ENCODE assay signal across 7 mouse cellular contexts in genomic region chr4:132802171-132802637, GRCm38 (mm10). TPM values are rescaled to one million over a fixed set of nuclear protein-coding genes. Genes with fewer than 3 reads are reported as not detected.
DNase-seq lines count a peak whose midpoint lies in the region; ATAC-seq and TF ChIP-seq lines count a peak whose summit lies in the region.

No protein-coding gene starts in this region.

- H3K79me2 ChIP-seq in CH12.LX (replicated peaks; ENCODE audit: control insufficient read depth, extremely low read depth, insufficient read depth, poor library complexity, severe bottlenecking), result no peaks in the 10 kb centered on the region

- TF ChIP-seq RAD21 in CH12.LX (IDR thresholded peaks at IDR 0.05; ENCODE audit: low read depth, low read length), result no peak

- TF ChIP-seq EP300 in CH12.LX (IDR thresholded peaks at IDR 0.05; ENCODE audit: low read length), result peak; percentile 76

- peak overlapping the region; percentile 90 for H3K4me2 ChIP-seq in CH12.LX (ENCODE audit: insufficient read depth, low read depth, poor library complexity, severe bottlenecking)

- in situ Hi-C loops in CH12.LX (cut with MboI; ENCODE audit: low pct_ligation_motif_present, low pct_unique_long_range_greater_than_20kb, low sequenced_read_pairs), result no loop called here

- H3K36me3 ChIP-seq in CH12.LX (replicated peaks in 1 of 2; ENCODE audit: control insufficient read depth in 1 of 2, insufficient read depth in 1 of 2, low read length in 1 of 2), result no peaks in the 10 kb centered on the region

- no peak for TF ChIP-seq CTCF in CH12.LX (conservative IDR thresholded peaks at IDR 0.05 in 1 of 2, IDR thresholded peaks at IDR 0.05 in 1 of 2; ENCODE audit: low read depth in 2 of 2, low read length in 2 of 2)

- peak; percentile 80 for DNase-seq in CH12.LX (ENCODE audit: extremely low read depth)
- peak; percentile 26 for DNase-seq in T-cell, adult 2 months (ENCODE audit: low spot score)
- peak; percentile 78 for DNase-seq in induced T-regulatory cell, adult 2 months (ENCODE audit: low read depth)
- no peak for DNase-seq in left cerebral cortex, postnatal 14 days (ENCODE audit: low spot score in 2 of 2)
- DNase-seq in retina, postnatal 1 day, result no peak
- no peak for DNase-seq in left cerebral cortex, postnatal 4 days

- peaks cover 10 to 61% of the 10 kb centered on the region in 2 experiments for H3K4me1 ChIP-seq in CH12.LX (ENCODE audit: control insufficient read depth in 1 of 2, insufficient read depth in 2 of 2)

- H3K9ac ChIP-seq in CH12.LX (ENCODE audit: insufficient read depth, low read depth), result peak overlapping the region; percentile 91

- dilution Hi-C loops in CH12.LX (cut with MboI; ENCODE audit: extremely low pct_ligation_motif_present, extremely low pct_unique_long_range_greater_than_20kb, low sequenced_read_pairs), result no loop called here

- peak overlapping the region; percentile 98 for H3K27ac ChIP-seq in CH12.LX (ENCODE audit: insufficient read depth, low read depth)

- peak; percentile 25; the same call in 1 of the 2 replicates for ATAC-seq in neutrophil, adult 5-6 weeks (ENCODE audit: extremely low read depth, insufficient number of reproducible peaks, low FRiP score, poor library complexity, severe bottlenecking)

- intact Hi-C loops in left cerebral cortex, postnatal 14 days (cut with DNase I), result no loop called here
- intact Hi-C loops in left cerebral cortex, postnatal 4 days (cut with DNase I), result no loop called here

- H3K9me3 ChIP-seq in CH12.LX (replicated peaks; ENCODE audit: low read length), result no peaks in the 10 kb centered on the region

- H3K27me3 ChIP-seq in CH12.LX (replicated peaks), result no peaks in the 10 kb centered on the region

- peak overlapping the region; percentile 13 to 52 (median 43) for H3K4me3 ChIP-seq in CH12.LX (replicated peaks in 1 of 3; ENCODE audit: low read depth in 2 of 3, low read length in 2 of 3, poor library complexity in 1 of 3)

- TF ChIP-seq POLR2A in CH12.LX (IDR thresholded peaks at IDR 0.05; ENCODE audit: low read depth, low read length), result peak; percentile 70; the same call in 1 of the 2 replicates

TF ChIP-seq in CH12.LX, 34 proteins besides CTCF, POLR2A, EP300 and RAD21:
- no peak; the same call in 1 of the 2 replicates for TF ChIP-seq JUN (IDR thresholded peaks at IDR 0.05; ENCODE audit: insufficient read depth, low read depth, low read length)
- TF ChIP-seq NELFE (IDR thresholded peaks at IDR 0.05; ENCODE audit: low read depth, low read length), result peak; percentile 61
- TF ChIP-seq MYC (IDR thresholded peaks at IDR 0.05; ENCODE audit: low read depth, low read length), result 0 out of 2 replicates have a peak, but pooled peaks have one; percentile 28
- peak; percentile 95 for TF ChIP-seq TCF12 (IDR thresholded peaks at IDR 0.05; ENCODE audit: low read depth, low read length)
- TF ChIP-seq SIN3A (IDR thresholded peaks at IDR 0.05; ENCODE audit: low read length), result peak; percentile 5; the same call in 1 of the 2 replicates
- TF ChIP-seq GABPA (IDR thresholded peaks at IDR 0.05; ENCODE audit: insufficient replicate concordance, low read depth, low read length), result no peak
- TF ChIP-seq POLR2AphosphoS2 (IDR thresholded peaks at IDR 0.05; ENCODE audit: low read depth, low read length), result no peak
- no peak for TF ChIP-seq CHD1 (IDR thresholded peaks at IDR 0.05; ENCODE audit: low read depth, low read length)
- peak; percentile 76 for TF ChIP-seq ELF1 (IDR thresholded peaks at IDR 0.05; ENCODE audit: low read depth, low read length)
- no peak for TF ChIP-seq JUND (conservative IDR thresholded peaks at IDR 0.05; ENCODE audit: low read depth, low read length)
- peak; percentile 46; the same call in 1 of the 2 replicates for TF ChIP-seq HCFC1 (IDR thresholded peaks at IDR 0.05; ENCODE audit: low read depth, low read length)
- no peak for TF ChIP-seq E2F4 (IDR thresholded peaks at IDR 0.05; ENCODE audit: insufficient replicate concordance, low read depth, low read length)
- 0 out of 2 replicates have a peak, but pooled peaks have one; percentile 33 for TF ChIP-seq MAX (IDR thresholded peaks at IDR 0.05; ENCODE audit: low read length)
- TF ChIP-seq NRF1 (IDR thresholded peaks at IDR 0.05; ENCODE audit: low read depth, low read length), result no peak
- peak; percentile 83 for TF ChIP-seq IRF4 (IDR thresholded peaks at IDR 0.05; ENCODE audit: low read depth, low read length)
- peak; percentile 80 for TF ChIP-seq ZNF384 (IDR thresholded peaks at IDR 0.05; ENCODE audit: low read depth, low read length)
- TF ChIP-seq MAZ (IDR thresholded peaks at IDR 0.05; ENCODE audit: low read depth, low read length), result 0 out of 2 replicates have a peak, but pooled peaks have one; percentile 44
- TF ChIP-seq CHD2 (IDR thresholded peaks at IDR 0.05; ENCODE audit: low read length), result peak; percentile 51; the same call in 1 of the 2 replicates
- TF ChIP-seq USF2 (conservative IDR thresholded peaks at IDR 0.05; ENCODE audit: low read depth, low read length), result no peak
- peak; percentile 76 for TF ChIP-seq ETS1 (conservative IDR thresholded peaks at IDR 0.05; ENCODE audit: low read depth, low read length)
- peak; percentile 50; the same call in 1 of the 2 replicates for TF ChIP-seq BHLHE40 (IDR thresholded peaks at IDR 0.05; ENCODE audit: low read depth, low read length)
- TF ChIP-seq MEF2A (IDR thresholded peaks at IDR 0.05; ENCODE audit: borderline replicate concordance, low read depth, low read length), result peak; percentile 78; the same call in 1 of the 2 replicates

RNA-seq across cellular contexts. Expression of gene Themis2, which starts 6.0 kb away (rescaled TPM):
- total RNA-seq in CH12.LX (2012; rRNA removed) (14.2 and 17.1 TPM in 2 replicates), CH12.LX (2014; rRNA removed) (9.3 and 10.2 TPM in 2 replicates)
- 30.7 and 35.7 TPM in 2 replicates for polyA plus RNA-seq in CH12.LX (2012; ENCODE audit: insufficient read length, low read depth)
- total RNA-seq in neutrophil, adult 5-6 weeks (2017), result 269 and 270 TPM in 2 replicates
- under 1 TPM; 0.90 to 0.97 TPM for total RNA-seq in left cerebral cortex, postnatal 14 days (2021)
- total RNA-seq in left cerebral cortex, postnatal 4 days (2021), result under 1 TPM; 0.52 to 0.81 TPM

RNA-seq across cellular contexts. Expression of gene Rpa2, which starts 34.1 kb away (rescaled TPM):
- total RNA-seq in CH12.LX (2012; rRNA removed), result 80.2 and 108 TPM in 2 replicates
- total RNA-seq in CH12.LX (2014; rRNA removed), result 142 and 157 TPM in 2 replicates
- polyA plus RNA-seq in CH12.LX (2012; ENCODE audit: insufficient read length, low read depth), result 97.9 and 103 TPM in 2 replicates
- 24.2 and 32.4 TPM in 2 replicates for total RNA-seq in neutrophil, adult 5-6 weeks (2017)
- 10 to 100 TPM; 12.1 to 13.3 TPM for total RNA-seq in left cerebral cortex, postnatal 14 days (2021)
- 10 to 100 TPM; 15.4 to 16.0 TPM for total RNA-seq in left cerebral cortex, postnatal 4 days (2021)

RNA-seq across cellular contexts. Expression of gene Ppp1r8, which starts 40.8 kb away (rescaled TPM):
- total RNA-seq in CH12.LX (2012; rRNA removed), result 89.0 and 105 TPM in 2 replicates
- total RNA-seq in CH12.LX (2014; rRNA removed), result 141 and 153 TPM in 2 replicates
- 107 and 113 TPM in 2 replicates for polyA plus RNA-seq in CH12.LX (2012; ENCODE audit: insufficient read length, low read depth)
- 39.9 and 42.0 TPM in 2 replicates for total RNA-seq in neutrophil, adult 5-6 weeks (2017)
- 10 to 100 TPM; 41.8 to 43.1 TPM for total RNA-seq in left cerebral cortex, postnatal 14 days (2021)
- total RNA-seq in left cerebral cortex, postnatal 4 days (2021), result 10 to 100 TPM; 47.5 to 55.0 TPM

RNA-seq across cellular contexts. Expression of gene Smpdl3b, which starts 45.2 kb away (rescaled TPM):
- total RNA-seq in CH12.LX (2012; rRNA removed) (20.9 and 24.0 TPM in 2 replicates), CH12.LX (2014; rRNA removed) (3.6 and 4.6 TPM in 2 replicates)
- polyA plus RNA-seq in CH12.LX (2012; ENCODE audit: insufficient read length, low read depth), result 2.9 TPM in 2 replicates
- total RNA-seq in neutrophil, adult 5-6 weeks (2017), result 2.6 and 4.7 TPM in 2 replicates
- 1 to 10 TPM; 2.2 to 2.9 TPM for total RNA-seq in left cerebral cortex, postnatal 14 days (2021)
- 1 to 10 TPM in 1 of 2 experiments, under 1 TPM in 1; 0.97 to 1.2 TPM for total RNA-seq in left cerebral cortex, postnatal 4 days (2021)

Comparison
In these comparisons a context has a peak if more than half of its experiments do, and no peak if none do; other contexts are left out.
1. DNase-seq: peak in CH12.LX (single experiment), T-cell, adult 2 months (single experiment) and induced T-regulatory cell, adult 2 months (single experiment); none in left cerebral cortex, postnatal 14 days (0 of 2), retina, postnatal 1 day (single experiment) and left cerebral cortex, postnatal 4 days (single experiment).
2. RNA of gene Themis2, which starts 6.0 kb away (total RNA-seq): 269 to 270 TPM in neutrophil, adult 5-6 weeks; 9.3 to 17.1 TPM in CH12.LX, 0.90 to 0.97 TPM in left cerebral cortex, postnatal 14 days and 0.52 to 0.81 TPM in left cerebral cortex, postnatal 4 days; every median in the first group is over 10 times any median in the second.